Mouse (Mus musculus): Measurements from ENCODE around the gene Fgf6. TPM values are rescaled to one million over a fixed set of nuclear protein-coding genes. Genes with fewer than 3 reads are reported as not detected.

Gene Fgf6
- total and polyA plus RNA-seq, 2 experiments = not detected

DNA sequence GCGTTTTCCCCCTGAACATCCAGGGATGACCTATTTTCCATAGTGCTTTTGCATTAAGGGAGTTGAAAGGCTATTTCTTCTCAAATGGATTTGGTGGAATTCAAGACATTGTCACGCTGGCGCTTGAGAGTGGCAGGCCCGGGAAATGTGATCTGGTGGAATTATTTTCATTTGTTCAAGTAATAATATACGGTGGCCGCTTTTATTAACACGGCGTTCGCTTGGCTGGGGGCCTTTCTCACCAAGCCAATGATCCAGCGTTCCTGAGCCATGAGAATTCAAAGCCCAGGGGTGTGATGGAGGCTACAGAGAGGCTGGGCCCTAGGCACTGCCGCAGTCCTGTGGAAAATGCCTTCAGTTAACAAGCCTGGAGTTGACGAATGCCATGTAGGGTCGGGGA is 5.0 kb downstream of the Fgf6 start:
- Histone ChIP-seq H3K4me1 (ENCODE audit: control insufficient read depth, insufficient read depth, low read length) (no peaks in the 10 kb centered on the region), H3K36me3 (ENCODE audit: control insufficient read depth, insufficient read depth, low read length) (no peaks in the 10 kb centered on the region), H3K4me3 (ENCODE audit: insufficient read depth, low read depth, low read length) (no peak overlapping the region), H3K27ac (replicated peaks; ENCODE audit: insufficient read depth, low read depth, low read length) (no peak overlapping the region), H3K27me3 (ENCODE audit: control insufficient read depth, insufficient read depth, low read length) (peaks cover 4% of the 10 kb centered on the region; the same call in 1 of the 2 replicates), H3K79me2 (ENCODE audit: control insufficient read depth, insufficient read depth, low read length) (no peaks in the 10 kb centered on the region), H3K9ac (ENCODE audit: low read depth, low read length) (no peak overlapping the region)
- TF ChIP-seq CTCF (IDR thresholded peaks at IDR 0.05; ENCODE audit: low read depth, low read length) = no peak
- TF ChIP-seq POLR2A (IDR thresholded peaks at IDR 0.05; ENCODE audit: extremely low read depth, insufficient read depth, low read length) = no peak
- no peak for DNase-seq (ENCODE audit: extremely low read depth, low read depth, low spot score)
- WGBS = 18% methylated on average over 13 of the region's 13 CpGs

DNA sequence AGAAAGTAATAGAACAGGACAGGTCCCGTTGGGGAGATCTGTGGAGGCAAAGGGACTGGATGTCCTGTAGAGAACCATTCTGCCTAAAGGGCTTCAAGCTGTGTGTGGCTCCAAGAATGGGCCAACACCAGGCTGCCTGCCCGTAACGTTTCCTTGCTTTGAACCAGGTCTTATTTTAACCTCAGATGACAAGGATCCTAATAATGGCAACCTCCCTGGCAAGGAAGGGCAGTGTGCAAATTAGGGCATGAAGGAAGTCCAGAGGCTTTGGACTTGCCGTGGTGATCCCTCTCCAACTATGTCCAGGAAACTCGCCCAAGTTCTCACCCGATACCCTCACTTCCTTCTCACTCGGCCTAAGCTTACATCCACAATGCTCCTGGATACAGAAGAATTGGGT is 9.4 kb downstream of the Fgf6 start:
- Histone ChIP-seq H3K4me1 (ENCODE audit: control insufficient read depth, insufficient read depth, low read length) (no peaks in the 10 kb centered on the region), H3K27ac (replicated peaks; ENCODE audit: insufficient read depth, low read depth, low read length) (no peak overlapping the region), H3K9ac (ENCODE audit: low read depth, low read length) (no peak overlapping the region), H3K27me3 (ENCODE audit: control insufficient read depth, insufficient read depth, low read length) (peaks cover 4% of the 10 kb centered on the region; the same call in 1 of the 2 replicates), H3K79me2 (ENCODE audit: control insufficient read depth, insufficient read depth, low read length) (no peaks in the 10 kb centered on the region), H3K4me3 (ENCODE audit: insufficient read depth, low read depth, low read length) (no peak overlapping the region), H3K36me3 (ENCODE audit: control insufficient read depth, insufficient read depth, low read length) (no peaks in the 10 kb centered on the region)
- no peak for DNase-seq (ENCODE audit: extremely low read depth, low read depth, low spot score)
- 59% methylated on average over 7 of the region's 7 CpGs for WGBS
- TF ChIP-seq POLR2A (IDR thresholded peaks at IDR 0.05; ENCODE audit: extremely low read depth, insufficient read depth, low read length) (no peak), CTCF (IDR thresholded peaks at IDR 0.05; ENCODE audit: low read depth, low read length) (no peak)

DNA sequence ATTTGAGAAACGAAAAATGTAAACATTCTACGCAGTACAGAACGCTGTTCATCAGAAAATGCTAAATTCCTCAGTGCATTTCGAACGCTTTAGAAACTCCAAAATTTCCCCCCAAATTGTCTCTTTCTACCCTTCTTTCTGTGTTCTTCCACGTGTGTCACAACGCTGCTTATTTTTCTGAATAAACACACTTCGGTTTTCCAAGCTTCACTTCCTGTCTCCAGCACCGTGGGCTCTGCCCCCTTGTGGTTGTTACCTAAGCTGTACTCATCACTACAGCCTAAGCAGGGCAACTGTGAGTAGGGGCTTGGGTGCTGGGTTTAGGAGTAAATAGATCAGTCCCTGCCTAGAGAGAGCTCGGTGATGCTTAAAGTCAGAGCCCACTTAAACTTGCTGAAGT is 19.4 kb downstream of the Fgf6 start:
- no peaks in the 10 kb centered on the region for H3K36me3 ChIP-seq (ENCODE audit: control insufficient read depth, insufficient read depth, low read length)
- H3K9ac ChIP-seq (ENCODE audit: low read depth, low read length) = no peak overlapping the region
- no peak for DNase-seq (ENCODE audit: extremely low read depth, low read depth, low spot score)
- H3K4me1 ChIP-seq (ENCODE audit: control insufficient read depth, insufficient read depth, low read length) = no peaks in the 10 kb centered on the region
- no peaks in the 10 kb centered on the region for H3K79me2 ChIP-seq (ENCODE audit: control insufficient read depth, insufficient read depth, low read length)
- TF ChIP-seq POLR2A (IDR thresholded peaks at IDR 0.05; ENCODE audit: extremely low read depth, insufficient read depth, low read length) (no peak), CTCF (IDR thresholded peaks at IDR 0.05; ENCODE audit: low read depth, low read length) (peak; percentile 41; the same call in 1 of the 2 replicates)
- H3K4me3 ChIP-seq (ENCODE audit: insufficient read depth, low read depth, low read length) = no peak overlapping the region
- WGBS = 26% methylated on average over 10 of the region's 10 CpGs
- no peaks in the 10 kb centered on the region for H3K27me3 ChIP-seq (ENCODE audit: control insufficient read depth, insufficient read depth, low read length)
- no peak overlapping the region for H3K27ac ChIP-seq (replicated peaks; ENCODE audit: insufficient read depth, low read depth, low read length)

DNA sequence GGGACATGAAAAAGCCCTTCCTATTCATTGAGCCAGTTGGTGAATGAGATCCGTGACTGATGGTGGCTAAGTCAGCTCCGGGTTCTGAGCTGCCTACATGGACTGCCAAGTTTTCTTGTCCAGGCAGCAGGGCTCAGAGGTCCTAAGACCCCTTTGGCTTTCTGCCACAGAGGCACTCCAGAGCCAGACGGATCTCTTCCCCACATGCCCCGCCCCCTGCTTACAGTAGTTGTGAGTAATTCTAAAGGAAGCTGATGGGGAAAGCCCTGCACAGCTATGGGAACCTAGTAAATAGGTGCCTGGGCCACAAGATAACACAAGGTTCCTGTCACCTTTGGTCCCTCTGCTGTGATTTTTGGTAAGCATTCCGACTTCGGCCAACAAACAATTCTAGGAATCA is 29.5 kb downstream of the Fgf6 start:
- no peaks in the 10 kb centered on the region for H3K36me3 ChIP-seq (ENCODE audit: control insufficient read depth, insufficient read depth, low read length)
- H3K4me3 ChIP-seq (ENCODE audit: insufficient read depth, low read depth, low read length) = no peak overlapping the region

DNA sequence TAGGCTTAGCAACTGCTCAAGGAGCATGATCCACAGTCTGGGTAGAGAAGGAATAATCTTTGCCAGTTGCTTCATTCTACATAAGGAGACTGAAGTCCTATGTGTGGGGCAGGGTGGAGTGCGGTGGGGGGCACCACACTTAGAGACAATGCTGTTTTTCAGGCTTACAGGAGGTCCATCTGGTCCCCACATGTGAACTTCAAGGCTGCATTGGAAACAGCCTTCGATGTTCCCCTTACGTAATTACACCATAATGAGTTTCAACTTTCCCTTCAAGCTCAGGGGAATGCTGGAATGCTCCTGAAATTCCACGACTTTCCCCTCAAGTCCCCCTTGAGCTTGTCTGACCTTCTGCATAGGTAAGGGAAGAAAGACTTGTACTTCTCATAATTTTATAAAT is 35.5 kb downstream of the Fgf6 start:
- no peak for DNase-seq (ENCODE audit: extremely low read depth, low read depth, low spot score)
- TF ChIP-seq POLR2A (IDR thresholded peaks at IDR 0.05; ENCODE audit: extremely low read depth, insufficient read depth, low read length) (no peak), CTCF (IDR thresholded peaks at IDR 0.05; ENCODE audit: low read depth, low read length) (no peak)
- no peak overlapping the region for H3K4me3 ChIP-seq (ENCODE audit: insufficient read depth, low read depth, low read length)
- no peak overlapping the region for H3K27ac ChIP-seq (replicated peaks; ENCODE audit: insufficient read depth, low read depth, low read length)
- 80% methylated on average over 4 of the region's 4 CpGs for WGBS
- no peaks in the 10 kb centered on the region for H3K4me1 ChIP-seq (ENCODE audit: control insufficient read depth, insufficient read depth, low read length)
- H3K79me2 ChIP-seq (ENCODE audit: control insufficient read depth, insufficient read depth, low read length) = no peaks in the 10 kb centered on the region
- H3K36me3 ChIP-seq (ENCODE audit: control insufficient read depth, insufficient read depth, low read length) = no peaks in the 10 kb centered on the region
- H3K9ac ChIP-seq (ENCODE audit: low read depth, low read length) = no peak overlapping the region
- no peaks in the 10 kb centered on the region for H3K27me3 ChIP-seq (ENCODE audit: control insufficient read depth, insufficient read depth, low read length)

More for the DNA sequence above, 29.5 kb downstream of the Fgf6 start:
- peak overlapping the region; percentile 44; the same call in 1 of the 2 replicates for H3K27ac ChIP-seq (replicated peaks; ENCODE audit: insufficient read depth, low read depth, low read length)
- H3K4me1 ChIP-seq (ENCODE audit: control insufficient read depth, insufficient read depth, low read length) = peaks cover 6% of the 10 kb centered on the region
- TF ChIP-seq POLR2A (IDR thresholded peaks at IDR 0.05; ENCODE audit: extremely low read depth, insufficient read depth, low read length) (no peak), CTCF (IDR thresholded peaks at IDR 0.05; ENCODE audit: low read depth, low read length) (no peak)
- H3K9ac ChIP-seq (ENCODE audit: low read depth, low read length) = peak overlapping the region; percentile 30
- H3K79me2 ChIP-seq (ENCODE audit: control insufficient read depth, insufficient read depth, low read length) = no peaks in the 10 kb centered on the region
- DNase-seq (ENCODE audit: extremely low read depth, low read depth, low spot score) = no peak
- H3K27me3 ChIP-seq (ENCODE audit: control insufficient read depth, insufficient read depth, low read length) = no peaks in the 10 kb centered on the region
- WGBS = 21% methylated on average over 6 of the region's 6 CpGs

DNA sequence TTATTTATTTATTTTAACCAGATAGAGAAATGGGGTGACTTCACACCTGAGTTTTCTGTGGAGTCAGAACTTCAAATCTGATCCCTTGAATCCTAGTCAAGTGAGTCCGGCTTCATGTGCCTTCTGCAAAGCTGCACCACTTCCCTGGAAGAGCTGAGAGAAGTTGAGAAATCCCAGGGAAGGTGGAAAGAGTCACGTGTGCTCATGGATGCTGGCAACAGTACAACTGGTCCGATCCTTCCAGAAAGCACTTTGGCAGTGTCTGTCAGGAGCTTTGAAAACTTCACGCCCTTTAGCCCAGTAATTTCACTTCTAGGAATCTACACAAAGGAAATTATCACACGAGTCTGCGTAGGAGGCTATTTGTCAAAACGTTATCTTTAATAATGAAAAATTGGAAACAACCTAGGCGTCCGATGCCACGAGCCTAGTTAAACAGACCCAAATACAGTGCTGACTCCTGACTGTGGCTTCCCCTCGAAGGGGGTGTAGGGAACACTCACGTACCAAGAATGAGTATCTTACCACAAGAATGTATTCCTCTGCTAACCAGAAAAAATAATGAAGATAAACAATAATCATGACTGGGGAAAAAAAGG is 41.7 kb downstream of the Fgf6 start:
- WGBS = 64% methylated on average over 12 of the region's 12 CpGs
- no peaks in the 10 kb centered on the region for H3K4me1 ChIP-seq (ENCODE audit: control insufficient read depth, insufficient read depth, low read length)
- H3K79me2 ChIP-seq (ENCODE audit: control insufficient read depth, insufficient read depth, low read length) = no peaks in the 10 kb centered on the region
- no peak overlapping the region for H3K27ac ChIP-seq (replicated peaks; ENCODE audit: insufficient read depth, low read depth, low read length)
- TF ChIP-seq POLR2A (IDR thresholded peaks at IDR 0.05; ENCODE audit: extremely low read depth, insufficient read depth, low read length) (no peak), CTCF (IDR thresholded peaks at IDR 0.05; ENCODE audit: low read depth, low read length) (no peak)
- H3K36me3 ChIP-seq (ENCODE audit: control insufficient read depth, insufficient read depth, low read length) = no peaks in the 10 kb centered on the region
- DNase-seq (ENCODE audit: extremely low read depth, low read depth, low spot score) = no peak
- H3K27me3 ChIP-seq (ENCODE audit: control insufficient read depth, insufficient read depth, low read length) = no peaks in the 10 kb centered on the region
- no peak overlapping the region for H3K9ac ChIP-seq (ENCODE audit: low read depth, low read length)
- H3K4me3 ChIP-seq (ENCODE audit: insufficient read depth, low read depth, low read length) = no peak overlapping the region

All from liver, adult 2 months (tissue).